Mouse (Mus musculus) neural tube, embryonic 12.5 days (tissue): ENCODE data around the gene Lima1. TPM values are rescaled to one million over a fixed set of nuclear protein-coding genes. Genes with fewer than 3 reads are reported as not detected.

Source experiments
- ATAC-seq: fragments of 200-750 bp; cut with Nextera tagmentation; 2 replicates; pipeline ENCODE4 v1.8.0; 2017; ENCODE audit warnings: low read depth, mild to moderate bottlenecking, moderate TSS enrichment, moderate library complexity; ENCODE audit not compliant: low FRiP score
- H3K27ac ChIP-seq: fragments of 300-500 bp; sonication (generic); 2 replicates; pipeline ENCODE4 v1.5.1; 2016
- H3K27me3 ChIP-seq: fragments of 300-500 bp; sonication (generic); replicated peaks from 2 replicates; pipeline ENCODE4 v1.6.1; 2016; ENCODE audit warnings: mild to moderate bottlenecking
- H3K36me3 ChIP-seq: fragments of 300-500 bp; sonication (generic); 2 replicates; pipeline ENCODE4 v1.6.1; 2016; ENCODE audit warnings: mild to moderate bottlenecking
- H3K4me1 ChIP-seq: fragments of 300-500 bp; sonication (generic); 2 replicates; pipeline ENCODE4 v1.6.1; 2016
- H3K4me2 ChIP-seq: fragments of 300-500 bp; sonication (generic); replicated peaks from 2 replicates; pipeline ENCODE4 v1.6.1; 2016; ENCODE audit warnings: mild to moderate bottlenecking
- H3K4me3 ChIP-seq: fragments of 300-500 bp; sonication (generic); 2 replicates; pipeline ENCODE4 v1.5.1; 2016
- H3K9ac ChIP-seq: fragments of 300-500 bp; sonication (generic); 2 replicates; pipeline ENCODE4 v1.6.1; 2016; ENCODE audit warnings: mild to moderate bottlenecking
- H3K9me3 ChIP-seq: fragments of 300-500 bp; sonication (generic); 2 replicates; pipeline ENCODE4 v1.6.1; 2016; ENCODE audit warnings: mild to moderate bottlenecking
- WGBS: fragments of 180-500 bp; shearing (Covaris S2); methylation state at CpG from one replicate; pipeline ENCODE4 v1.1.7; 2016; 5-methylcytosine and 5-hydroxymethylcytosine counted together
- polyA plus RNA-seq: library from polyadenylated mRNA; unstranded; fragments of >200 nt; fragmentation: Nextera tagmentation; extraction: Ambion mirVana; gene quantifications from 2 replicates; pipeline ENCODE4 v1.2.1, GENCODE M21; 2016

Lima1 gene
- polyA plus RNA-seq, 1 experiment from 2014 or later = 35.5 TPM

DNA sequence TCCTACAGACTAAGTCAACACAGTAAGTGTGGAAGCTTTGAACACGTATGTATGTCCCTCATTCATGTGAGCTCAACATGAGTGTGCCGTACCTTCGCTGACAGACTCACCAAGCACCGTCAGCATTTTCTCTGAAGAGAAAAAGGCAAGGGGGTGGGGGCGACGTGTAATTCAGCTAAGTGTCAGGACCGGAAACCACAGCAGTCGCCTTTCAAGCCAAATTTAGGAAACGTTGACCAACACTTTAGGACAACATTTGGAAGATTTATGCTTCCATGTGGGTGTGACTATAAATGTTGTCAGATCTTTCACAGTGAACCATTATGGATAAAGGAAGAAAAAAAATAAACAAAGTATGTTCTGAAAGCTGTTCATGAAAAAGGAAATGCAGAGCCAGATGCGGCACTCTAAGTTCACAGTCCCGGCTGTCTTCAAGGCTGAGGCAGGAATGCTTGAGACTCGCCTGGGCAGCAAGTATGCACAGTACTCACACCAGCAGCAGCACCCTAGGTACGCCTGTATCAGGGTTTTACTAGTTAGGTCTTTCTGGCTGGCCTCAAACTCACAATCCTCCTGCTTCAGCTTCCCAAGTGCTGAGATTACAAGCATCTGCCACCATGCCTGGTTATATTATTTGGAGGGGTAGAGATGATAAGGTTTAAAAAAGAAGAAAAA lies 27.9 kb downstream of the Lima1 start:
- Histone ChIP-seq H3K36me3 (no peaks in the 10 kb centered on the region), H3K27me3 (no peaks in the 10 kb centered on the region), H3K9me3 (no peaks in the 10 kb centered on the region), H3K4me2 (no peak overlapping the region), H3K9ac (no peak overlapping the region), H3K4me1 (no peaks in the 10 kb centered on the region), H3K4me3 (no peak overlapping the region), H3K27ac (no peak overlapping the region)
- ATAC-seq = no peak
- 69% methylated on average over 13 of the region's 13 CpGs for WGBS

DNA sequence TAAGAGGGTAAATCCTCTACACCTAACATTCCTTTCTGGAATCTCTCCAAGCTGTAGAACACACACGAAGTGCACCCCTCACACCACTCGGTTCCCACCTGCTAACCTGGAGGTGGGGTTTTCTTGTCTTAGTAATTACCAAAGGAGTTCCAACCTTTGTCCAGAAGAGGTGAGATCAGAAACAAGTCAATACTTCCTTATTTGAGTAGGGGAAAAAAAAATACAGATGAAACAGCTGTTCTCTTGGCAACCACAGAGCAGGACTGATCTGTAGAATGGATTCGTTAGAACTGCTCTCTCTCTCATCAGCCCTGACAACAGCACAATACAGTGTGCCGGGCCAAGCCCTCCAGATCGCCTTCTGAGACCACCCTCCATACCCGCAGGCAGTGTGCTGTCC lies 28.6 kb downstream of the Lima1 start:
- Histone ChIP-seq H3K36me3 (no peaks in the 10 kb centered on the region), H3K4me2 (no peak overlapping the region), H3K4me3 (no peak overlapping the region), H3K9me3 (no peaks in the 10 kb centered on the region), H3K27me3 (no peaks in the 10 kb centered on the region), H3K27ac (no peak overlapping the region), H3K4me1 (no peaks in the 10 kb centered on the region), H3K9ac (no peak overlapping the region)
- WGBS = 62% methylated on average over 6 of the region's 6 CpGs
- no peak for ATAC-seq

DNA sequence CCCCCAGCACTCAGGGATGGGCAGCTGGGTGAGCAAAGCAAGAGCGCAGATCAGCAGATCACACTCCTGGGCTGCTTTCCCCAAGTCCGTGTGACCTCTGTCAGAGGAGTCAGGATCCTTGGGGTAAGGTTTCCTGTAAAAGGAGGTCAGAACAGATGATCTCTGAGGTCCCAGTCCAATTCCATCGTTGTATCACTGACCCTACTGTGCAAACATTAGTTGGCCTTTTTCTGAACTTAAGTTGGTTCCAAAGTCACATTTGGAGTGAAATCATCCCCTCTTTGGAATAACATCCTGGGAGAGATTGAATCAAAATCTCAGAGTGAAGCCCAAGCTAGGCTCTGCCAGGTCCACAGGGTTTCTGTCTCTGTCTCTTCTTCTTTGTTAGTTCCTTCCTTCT lies 31.4 kb downstream of the Lima1 start:
- WGBS = 87% methylated on average over 3 of the region's 3 CpGs
- Histone ChIP-seq H3K36me3 (no peaks in the 10 kb centered on the region), H3K4me3 (no peak overlapping the region), H3K27me3 (no peaks in the 10 kb centered on the region), H3K27ac (no peak overlapping the region), H3K4me2 (no peak overlapping the region), H3K4me1 (no peaks in the 10 kb centered on the region), H3K9me3 (no peaks in the 10 kb centered on the region), H3K9ac (no peak overlapping the region)
- ATAC-seq = no peak

DNA sequence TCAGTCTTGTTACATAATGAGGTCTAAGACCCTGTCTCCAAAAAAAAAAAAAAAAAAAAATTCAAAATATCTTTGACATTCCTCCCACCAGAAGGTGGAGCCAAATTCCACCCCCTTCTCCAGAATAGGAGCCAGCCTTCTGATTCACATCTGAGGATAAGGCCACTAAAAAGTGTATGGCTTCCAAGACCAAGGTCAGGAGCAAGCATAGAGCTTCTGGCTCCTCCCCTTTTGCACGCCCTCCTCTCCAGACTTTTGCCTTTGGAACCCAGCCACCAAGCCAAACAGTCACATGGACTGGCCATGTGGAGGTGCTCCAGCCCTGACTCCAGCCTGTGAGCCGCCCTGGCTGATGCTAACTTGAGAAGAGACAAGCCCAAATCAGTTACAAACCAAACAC lies 35.3 kb downstream of the Lima1 start:
- 82% methylated on average over 2 of the region's 2 CpGs for WGBS
- ATAC-seq = no peak
- Histone ChIP-seq H3K27ac (no peak overlapping the region), H3K9me3 (no peaks in the 10 kb centered on the region), H3K27me3 (no peaks in the 10 kb centered on the region), H3K4me3 (no peak overlapping the region), H3K4me1 (no peaks in the 10 kb centered on the region), H3K4me2 (no peak overlapping the region), H3K36me3 (no peaks in the 10 kb centered on the region), H3K9ac (no peak overlapping the region)

DNA sequence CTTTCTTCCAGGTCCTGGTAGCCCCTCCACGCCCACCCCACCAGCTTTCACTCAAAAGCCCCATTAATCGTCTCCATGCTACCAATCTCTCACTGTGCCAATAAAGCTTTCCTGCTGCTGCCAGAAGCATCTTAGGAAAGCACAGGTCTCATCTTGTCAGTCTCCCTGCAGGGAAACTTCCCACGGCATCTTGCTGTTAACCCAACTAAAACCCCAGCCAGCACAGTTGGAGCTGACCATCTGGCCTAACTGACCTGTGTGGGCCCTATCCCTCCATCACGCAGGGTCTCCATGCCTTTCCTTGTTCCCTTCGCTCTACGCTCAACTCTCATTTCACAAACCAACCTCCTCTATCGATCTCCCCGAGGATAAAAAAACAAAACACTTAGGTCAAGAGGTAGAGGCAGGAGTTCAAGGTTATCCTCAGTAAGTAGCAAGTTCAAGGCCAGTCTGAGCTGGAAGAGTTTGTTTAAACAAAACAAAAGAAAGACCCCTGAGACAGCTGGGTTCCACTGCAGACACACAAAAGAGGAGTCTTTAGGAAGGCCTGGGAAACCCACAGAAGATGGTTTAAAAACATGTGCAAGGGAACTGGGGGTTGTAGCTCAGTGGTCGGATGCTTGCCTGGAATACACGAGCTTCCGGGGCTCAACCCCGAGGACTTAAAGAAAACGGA lies 36.0 kb downstream of the Lima1 start:
- no peak overlapping the region for H3K4me2 ChIP-seq
- no peaks in the 10 kb centered on the region for H3K9me3 ChIP-seq
- H3K36me3 ChIP-seq = no peaks in the 10 kb centered on the region
- H3K4me3 ChIP-seq = no peak overlapping the region
- WGBS = 79% methylated on average over 13 of the region's 13 CpGs
- H3K27ac ChIP-seq = no peak overlapping the region
- no peak for ATAC-seq
- no peaks in the 10 kb centered on the region for H3K27me3 ChIP-seq
- no peak overlapping the region for H3K9ac ChIP-seq
- H3K4me1 ChIP-seq = no peaks in the 10 kb centered on the region

DNA sequence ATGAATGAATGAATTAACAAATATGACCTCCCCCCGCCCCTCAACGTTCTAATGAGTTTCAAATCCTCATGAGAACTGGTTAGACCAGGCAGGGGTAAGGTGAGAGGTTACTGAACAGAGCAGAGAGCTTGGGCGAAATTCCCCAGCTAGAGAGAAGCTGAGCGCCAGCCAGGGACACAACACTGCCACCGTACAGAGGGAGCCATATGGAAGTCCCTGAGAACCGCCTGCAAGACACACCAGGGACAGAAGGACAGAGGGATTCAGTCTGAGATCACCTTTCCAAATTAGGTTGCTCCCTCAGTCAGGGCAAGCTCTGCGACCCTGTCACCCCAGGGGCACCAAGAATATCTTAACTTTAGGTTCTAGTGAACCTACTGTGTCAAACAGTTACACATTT lies 37.7 kb downstream of the Lima1 start:
- Histone ChIP-seq H3K36me3 (no peaks in the 10 kb centered on the region; the same call in 1 of the 2 replicates), H3K4me2 (no peak overlapping the region), H3K9me3 (no peaks in the 10 kb centered on the region), H3K9ac (no peak overlapping the region), H3K4me3 (no peak overlapping the region), H3K27me3 (no peaks in the 10 kb centered on the region), H3K4me1 (no peaks in the 10 kb centered on the region), H3K27ac (no peak overlapping the region)
- 82% methylated on average over 7 of the region's 7 CpGs for WGBS
- ATAC-seq = no peak

DNA sequence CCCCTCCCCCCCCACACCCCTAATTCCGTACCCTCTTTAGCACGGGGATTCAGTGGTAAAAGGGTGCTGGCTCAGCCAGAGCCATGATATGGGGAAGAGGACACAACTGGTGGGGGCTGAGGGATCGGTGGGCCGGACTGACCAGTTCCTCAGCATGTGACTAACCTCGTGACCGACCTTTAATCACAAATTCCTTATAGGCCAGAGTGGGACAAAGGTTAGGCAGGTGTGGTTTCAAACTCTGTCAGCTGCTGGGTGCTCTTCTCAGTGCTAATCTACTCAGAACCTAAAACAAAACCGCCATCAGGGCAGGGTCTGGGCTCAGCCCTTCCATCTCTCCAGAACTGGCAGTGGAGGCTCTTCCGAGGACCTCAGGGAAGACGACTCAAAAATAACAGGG lies 40.1 kb downstream of the Lima1 start:
- Histone ChIP-seq H3K27ac (no peak overlapping the region), H3K9ac (no peak overlapping the region), H3K36me3 (no peaks in the 10 kb centered on the region; the same call in 1 of the 2 replicates), H3K4me2 (no peak overlapping the region), H3K4me1 (no peaks in the 10 kb centered on the region), H3K27me3 (no peaks in the 10 kb centered on the region), H3K9me3 (no peaks in the 10 kb centered on the region), H3K4me3 (no peak overlapping the region)
- no peak for ATAC-seq
- WGBS = 73% methylated on average over 9 of the region's 9 CpGs

DNA sequence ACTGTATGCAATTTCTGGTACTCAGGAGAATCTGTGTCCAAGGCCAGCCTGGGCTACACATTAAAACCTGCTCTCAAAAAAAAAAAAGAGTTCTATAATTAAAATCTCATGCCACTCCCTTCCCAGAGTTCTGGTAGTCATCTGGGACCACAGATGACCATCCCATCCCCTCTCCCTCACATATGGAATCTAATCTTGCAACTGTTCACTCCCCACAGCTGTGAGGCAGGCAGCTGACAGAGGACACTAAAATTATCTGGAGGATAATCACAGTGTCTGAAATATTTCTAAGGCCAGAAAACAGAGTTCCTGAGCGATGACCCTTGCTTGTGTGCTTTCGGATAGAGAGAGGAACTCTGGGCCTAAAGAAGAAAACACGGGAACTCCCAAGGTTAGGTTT lies 40.6 kb downstream of the Lima1 start:
- no peaks in the 10 kb centered on the region for H3K4me1 ChIP-seq
- H3K36me3 ChIP-seq = no peaks in the 10 kb centered on the region; the same call in 1 of the 2 replicates
- H3K27me3 ChIP-seq = no peaks in the 10 kb centered on the region
- no peak overlapping the region for H3K9ac ChIP-seq
- 90% methylated on average over 3 of the region's 3 CpGs for WGBS
- H3K27ac ChIP-seq = no peak overlapping the region
- no peaks in the 10 kb centered on the region for H3K9me3 ChIP-seq
- H3K4me2 ChIP-seq = no peak overlapping the region
- no peak overlapping the region for H3K4me3 ChIP-seq
- ATAC-seq = no peak

DNA sequence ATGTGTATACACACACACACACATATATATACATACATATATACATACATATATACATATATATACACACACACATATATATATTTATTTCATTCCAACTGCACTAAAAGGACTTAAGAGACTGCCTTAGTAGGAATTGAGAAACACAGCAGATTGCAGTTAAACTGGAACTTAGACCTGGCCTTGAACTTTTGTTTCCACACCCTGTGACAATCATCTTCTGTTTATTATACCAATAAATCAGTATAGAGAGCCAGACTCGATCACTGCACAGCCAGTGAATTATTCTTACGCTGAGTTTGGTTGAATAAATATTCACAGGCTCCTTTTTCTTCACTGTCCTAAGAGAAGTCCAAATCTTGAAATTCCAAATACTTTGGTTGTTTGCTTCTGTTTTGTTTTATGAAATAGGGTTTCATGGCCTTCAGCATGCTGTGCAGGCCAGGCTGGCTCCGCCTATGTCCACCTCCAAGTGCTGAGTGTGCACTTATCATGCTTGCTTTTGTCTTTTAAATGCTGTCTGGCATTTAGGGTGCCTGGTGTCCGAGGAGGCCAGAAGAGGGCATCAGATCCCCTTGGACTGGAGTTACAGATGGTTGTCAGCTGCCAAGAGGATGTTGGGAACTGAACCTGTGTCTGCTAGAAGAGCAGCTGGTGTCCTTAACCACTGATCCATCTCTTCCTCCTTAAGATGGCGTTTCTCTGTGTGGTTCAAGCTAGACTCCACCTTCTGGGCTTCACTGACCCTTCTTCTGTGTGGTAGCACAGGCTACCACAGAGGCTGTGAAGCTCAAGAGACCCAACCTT lies 41.4 kb downstream of the Lima1 start:
- ATAC-seq = no peak
- Histone ChIP-seq H3K27me3 (no peaks in the 10 kb centered on the region), H3K4me1 (no peaks in the 10 kb centered on the region), H3K36me3 (no peaks in the 10 kb centered on the region; the same call in 1 of the 2 replicates), H3K4me3 (no peak overlapping the region), H3K4me2 (no peak overlapping the region), H3K9me3 (no peaks in the 10 kb centered on the region), H3K9ac (no peak overlapping the region), H3K27ac (no peak overlapping the region)
- WGBS = 81% methylated on average over 5 of the region's 5 CpGs

DNA sequence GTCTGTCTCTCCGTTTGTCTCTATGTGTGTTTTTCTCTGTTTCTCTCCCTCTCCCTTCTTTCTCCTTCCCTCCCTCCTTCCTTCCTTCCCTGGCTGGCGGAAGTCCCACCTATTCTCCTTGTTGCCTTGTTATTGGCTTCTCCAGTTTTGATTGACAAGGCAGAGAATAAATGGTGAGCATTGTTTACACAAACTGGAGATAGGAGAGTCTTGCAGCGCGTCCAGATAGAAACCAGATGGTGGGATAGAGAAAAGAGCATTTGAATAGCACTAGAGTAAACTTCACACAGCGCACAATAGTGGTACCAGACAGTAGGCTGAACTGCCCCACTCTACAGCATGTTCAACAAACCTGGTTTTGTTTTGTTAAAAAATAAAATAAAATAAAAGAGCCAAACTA lies 43.7 kb downstream of the Lima1 start:
- H3K27ac ChIP-seq = no peak overlapping the region
- 79% methylated on average over 5 of the region's 5 CpGs for WGBS
- ATAC-seq = no peak
- H3K9ac ChIP-seq = no peak overlapping the region
- no peak overlapping the region for H3K4me2 ChIP-seq
- H3K9me3 ChIP-seq = no peaks in the 10 kb centered on the region
- no peaks in the 10 kb centered on the region for H3K27me3 ChIP-seq
- H3K4me3 ChIP-seq = no peak overlapping the region
- H3K36me3 ChIP-seq = no peaks in the 10 kb centered on the region; the same call in 1 of the 2 replicates
- no peaks in the 10 kb centered on the region for H3K4me1 ChIP-seq

DNA sequence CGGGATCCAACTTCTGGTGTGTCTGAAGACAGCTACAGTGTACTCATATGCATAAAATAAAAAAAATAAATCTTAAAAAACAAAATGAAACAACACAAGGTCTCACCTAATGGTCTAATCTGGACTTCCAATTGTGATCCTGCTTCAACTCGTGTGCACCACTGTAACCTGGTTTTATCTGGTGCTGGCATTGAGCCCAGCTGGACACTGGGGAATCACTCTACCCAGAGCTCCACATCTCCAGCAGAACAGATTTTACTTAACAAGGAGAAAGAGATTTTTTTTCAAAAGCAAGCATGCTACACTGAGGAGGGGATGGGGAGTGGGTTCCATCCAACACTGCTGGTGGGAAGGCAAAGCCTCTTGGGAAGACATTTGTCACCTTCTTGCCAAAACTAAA lies 47.2 kb downstream of the Lima1 start:
- Histone ChIP-seq H3K9ac (no peak overlapping the region), H3K4me2 (no peak overlapping the region), H3K4me3 (no peak overlapping the region), H3K27me3 (no peaks in the 10 kb centered on the region), H3K4me1 (no peaks in the 10 kb centered on the region), H3K9me3 (no peaks in the 10 kb centered on the region), H3K27ac (no peak overlapping the region), H3K36me3 (no peaks in the 10 kb centered on the region; the same call in 1 of the 2 replicates)
- ATAC-seq = no peak
- WGBS = 85% methylated on average over 2 of the region's 2 CpGs

DNA sequence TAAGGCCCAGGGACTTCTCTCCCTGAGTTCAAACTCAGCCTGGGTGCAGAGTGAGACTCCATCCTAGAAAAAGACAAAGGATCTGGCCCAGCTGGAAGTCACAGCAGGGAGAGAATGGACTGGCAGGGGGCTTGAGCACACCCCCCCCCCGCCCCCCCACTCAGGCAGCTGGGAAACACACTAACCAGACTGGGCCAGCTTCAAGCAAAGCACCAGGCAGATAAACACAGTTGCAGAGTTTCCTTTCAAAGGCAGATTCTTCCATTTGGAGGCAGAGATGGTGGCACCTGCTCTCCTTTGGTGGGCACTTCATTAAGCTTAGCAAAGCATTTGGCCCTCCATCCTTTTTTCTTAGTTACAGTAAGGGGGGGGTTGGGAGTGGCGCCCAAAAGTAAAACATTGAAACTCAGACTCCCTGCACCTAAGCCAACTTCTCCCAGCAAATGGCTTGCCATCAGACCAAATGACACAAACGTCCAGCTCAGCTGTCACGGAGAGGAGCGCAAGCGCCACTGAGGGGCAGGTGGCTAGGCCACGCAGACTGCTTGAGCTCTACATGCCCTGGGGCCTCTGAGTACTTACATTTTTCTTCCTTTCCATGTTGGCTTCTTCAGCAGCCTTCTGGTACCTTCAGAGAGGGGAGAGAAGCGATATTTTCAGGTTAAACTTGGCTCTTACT lies 48.9 kb downstream of the Lima1 start:
- no peaks in the 10 kb centered on the region for H3K4me1 ChIP-seq
- H3K36me3 ChIP-seq = no peaks in the 10 kb centered on the region
- no peak overlapping the region for H3K4me2 ChIP-seq
- no peak overlapping the region for H3K4me3 ChIP-seq
- 59% methylated on average over 8 of the region's 8 CpGs for WGBS
- H3K9me3 ChIP-seq = no peaks in the 10 kb centered on the region
- H3K27ac ChIP-seq = no peak overlapping the region
- no peak overlapping the region for H3K9ac ChIP-seq
- ATAC-seq = 0 out of 2 replicates have a peak, but pooled peaks have one; percentile 21
- no peaks in the 10 kb centered on the region for H3K27me3 ChIP-seq
